Mouse (Mus musculus) heart, postnatal 0 days (tissue): ENCODE measurements around the gene Nudt15. TPM values are rescaled to one million over a fixed set of nuclear protein-coding genes. Genes with fewer than 3 reads are reported as not detected.

Experiments used
- ATAC-seq: fragments of 200-750 bp; cut with Nextera tagmentation; 2 replicates; pipeline ENCODE4 v1.8.0; 2017; ENCODE audit warnings: low read depth, moderate number of reproducible peaks, moderate library complexity; ENCODE audit not compliant: insufficient read depth
- DNase-seq: peaks from one replicate; pipeline ENCODE4 v3.0.0-alpha.2; 2016; ENCODE audit warnings: low spot score
- H3K27ac ChIP-seq: fragments of 300-500 bp; sonication (generic); 2 replicates; pipeline ENCODE4 v1.5.1; 2014; ENCODE audit warnings: low read depth, mild to moderate bottlenecking
- H3K27me3 ChIP-seq: fragments of 300-500 bp; sonication (generic); 2 replicates; pipeline ENCODE4 v1.6.1; 2014; ENCODE audit warnings: low read length, mixed read lengths; ENCODE audit not compliant: control insufficient read depth, insufficient read depth
- H3K36me3 ChIP-seq: fragments of 300-500 bp; sonication (generic); replicated peaks from 2 replicates; pipeline ENCODE4 v1.6.1; 2014; ENCODE audit warnings: low read length, mixed read lengths; ENCODE audit not compliant: control insufficient read depth, insufficient read depth
- H3K4me1 ChIP-seq: fragments of 300-500 bp; sonication (generic); 2 replicates; pipeline ENCODE4 v1.6.1; 2014; ENCODE audit warnings: antibody characterized with exemption; ENCODE audit not compliant: control insufficient read depth, insufficient read depth
- H3K4me2 ChIP-seq: fragments of 300-500 bp; sonication (generic); 2 replicates; pipeline ENCODE4 v1.6.1; 2014; ENCODE audit warnings: low read depth, mild to moderate bottlenecking, low read length, moderate library complexity
- H3K4me3 ChIP-seq: fragments of 300-500 bp; sonication (generic); 2 replicates; pipeline ENCODE4 v1.5.1; 2014; ENCODE audit warnings: low read depth, low read length
- H3K9ac ChIP-seq: fragments of 300-500 bp; sonication (generic); replicated peaks from 2 replicates; pipeline ENCODE4 v1.6.1; 2014; ENCODE audit warnings: low read depth, low read length, mixed read lengths
- H3K9me3 ChIP-seq: fragments of 300-500 bp; sonication (generic); replicated peaks from 2 replicates; pipeline ENCODE4 v1.6.1; 2016; ENCODE audit warnings: low read length; ENCODE audit not compliant: control insufficient read depth
- CTCF ChIP-seq: IDR thresholded peaks from 2 replicates; pipeline ENCODE4 v1.5.1; 2016; ENCODE audit warnings: antibody characterized with exemption, control low read depth, low read depth
- EP300 ChIP-seq: IDR thresholded peaks from 2 replicates; pipeline ENCODE4 v1.6.1; 2016; ENCODE audit warnings: antibody characterized with exemption, low read depth
- WGBS: fragments of 180-500 bp; shearing (Covaris S2); extraction: QIAGEN DNeasy Blood & Tissue Kit; methylation state at CpG from one replicate; pipeline ENCODE4 v1.1.7; 2014; 5-methylcytosine and 5-hydroxymethylcytosine counted together
- polyA plus RNA-seq: library from polyadenylated mRNA; unstranded; fragments of >200 nt; fragmentation: Nextera tagmentation; extraction: Ambion mirVana; gene quantifications from 2 replicates; pipeline ENCODE4 v1.2.1, GENCODE M21; 2015
- total RNA-seq: library from RNA; depleted of rRNA; stranded (reverse); fragments of >200 nt; gene quantifications from 2 replicates; pipeline ENCODE4 v1.2.3, GENCODE M21; 2014; ENCODE audit warnings: low replicate concordance; rRNA removed

Nudt15 gene
- total and polyA plus RNA-seq, 2 experiments from 2014 or later: 1.8 to 4.7 TPM

DNA sequence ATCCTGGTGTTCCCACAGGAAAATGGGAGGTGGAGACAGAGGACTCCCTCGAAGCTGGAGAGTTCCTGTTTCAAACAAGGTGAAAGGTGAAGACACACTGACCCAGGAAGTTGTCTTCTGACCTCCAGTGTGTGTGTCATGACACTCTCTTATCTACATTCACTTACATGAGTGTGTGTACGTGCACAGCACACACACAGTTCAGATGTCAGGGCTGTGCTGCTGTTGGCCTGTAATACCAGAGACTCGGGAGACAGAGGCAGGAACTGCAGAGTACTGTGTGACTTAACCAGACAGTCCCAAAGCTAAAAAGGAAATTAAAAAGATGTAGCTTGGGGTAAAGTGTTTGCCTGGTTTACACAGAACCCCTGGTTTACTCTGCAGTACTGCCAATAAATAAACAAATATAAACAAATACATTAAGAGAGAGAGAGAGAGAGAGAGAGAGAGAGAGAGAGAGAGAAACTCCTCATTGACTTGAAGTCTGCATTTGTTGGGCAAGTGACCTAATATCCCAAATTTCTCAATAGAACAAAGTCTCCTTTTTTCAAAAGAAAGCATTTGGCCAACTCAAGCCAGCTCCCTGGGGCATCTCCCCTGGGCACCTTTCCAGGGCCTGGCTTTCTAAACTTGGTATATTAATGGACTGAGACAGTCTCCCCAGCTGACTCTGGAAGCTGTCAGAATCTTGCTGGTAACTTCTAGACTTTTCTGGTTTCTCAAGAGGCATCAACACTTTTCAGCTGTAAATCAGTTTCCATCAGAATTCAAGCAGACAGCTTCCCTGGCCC lies 74.2 kb downstream of the Nudt15 start:
- peak overlapping the region; percentile 24; the same call in 1 of the 2 replicates for H3K4me2 ChIP-seq

DNA sequence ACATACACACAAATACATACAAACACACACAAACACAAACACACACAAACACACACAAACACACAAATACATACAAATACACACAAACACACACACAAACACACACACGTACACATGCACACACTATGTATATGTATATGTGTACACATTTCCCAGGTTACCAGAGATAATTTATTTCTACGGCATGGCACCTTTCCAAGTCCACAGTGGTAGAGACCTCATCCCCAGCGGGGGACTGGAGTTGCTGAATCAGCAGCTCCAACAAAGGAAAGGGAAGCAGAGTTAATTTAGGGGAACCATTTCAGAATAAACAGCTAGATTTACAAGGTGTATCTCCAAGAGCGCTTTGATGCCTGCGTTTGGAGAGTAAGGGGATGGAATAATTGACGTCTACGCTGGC lies 75.8 kb downstream of the Nudt15 start:
- no peaks in the 10 kb centered on the region for H3K36me3 ChIP-seq

More for the DNA sequence above, 74.2 kb downstream of the Nudt15 start:
- TF ChIP-seq CTCF: no peak
- TF ChIP-seq EP300: no peak
- DNase-seq (no peak), ATAC-seq (no peak)
- Histone ChIP-seq H3K36me3 (no peaks in the 10 kb centered on the region), H3K4me3 (no peak overlapping the region), H3K9ac (no peak overlapping the region), H3K27me3 (no peaks in the 10 kb centered on the region), H3K27ac (peak overlapping the region; percentile 56), H3K4me1 (peaks cover 16% of the 10 kb centered on the region), H3K9me3 (no peaks in the 10 kb centered on the region)
- 39% methylated on average over 3 of the region's 3 CpGs for WGBS

DNA sequence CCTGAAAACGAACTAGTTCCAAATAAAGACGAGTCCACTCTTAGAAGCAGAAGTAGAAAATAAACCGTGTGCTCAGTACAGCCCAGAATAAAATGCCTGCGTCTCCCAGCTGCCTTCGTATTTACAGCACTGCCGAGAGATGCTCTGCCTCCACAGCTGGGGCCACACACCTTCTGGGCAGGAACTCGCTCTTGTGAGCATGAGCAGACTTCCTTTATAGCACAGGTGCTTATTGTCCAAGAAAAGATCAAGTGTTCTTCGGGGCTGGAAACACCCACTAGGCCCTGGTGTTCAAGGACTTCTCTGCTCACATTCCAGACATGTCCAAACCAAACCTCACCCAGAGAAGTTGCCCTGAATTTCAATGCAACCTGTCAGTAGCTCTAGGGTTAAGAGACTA lies 77.4 kb downstream of the Nudt15 start:
- no peak overlapping the region for H3K4me3 ChIP-seq
- H3K9ac ChIP-seq: no peak overlapping the region
- no peaks in the 10 kb centered on the region for H3K27me3 ChIP-seq
- peaks cover 16% of the 10 kb centered on the region for H3K4me1 ChIP-seq
- ATAC-seq: no peak
- DNase-seq: no peak
- H3K27ac ChIP-seq: no peak overlapping the region
- no peaks in the 10 kb centered on the region for H3K36me3 ChIP-seq
- no peak overlapping the region for H3K4me2 ChIP-seq
- no peaks in the 10 kb centered on the region for H3K9me3 ChIP-seq
- 67% methylated on average over 8 of the region's 8 CpGs for WGBS
- no peak for TF ChIP-seq EP300
- TF ChIP-seq CTCF: no peak

More for the DNA sequence above, 75.8 kb downstream of the Nudt15 start:
- no peak overlapping the region for H3K9ac ChIP-seq
- no peak overlapping the region for H3K4me3 ChIP-seq
- no peaks in the 10 kb centered on the region for H3K9me3 ChIP-seq
- H3K27me3 ChIP-seq: no peaks in the 10 kb centered on the region
- no peak overlapping the region for H3K27ac ChIP-seq
- no peak overlapping the region for H3K4me2 ChIP-seq
- WGBS: 70% methylated on average over 7 of the region's 7 CpGs
- TF ChIP-seq CTCF: no peak
- TF ChIP-seq EP300: no peak
- DNase-seq (no peak), ATAC-seq (no peak)
- peaks cover 16% of the 10 kb centered on the region for H3K4me1 ChIP-seq

DNA sequence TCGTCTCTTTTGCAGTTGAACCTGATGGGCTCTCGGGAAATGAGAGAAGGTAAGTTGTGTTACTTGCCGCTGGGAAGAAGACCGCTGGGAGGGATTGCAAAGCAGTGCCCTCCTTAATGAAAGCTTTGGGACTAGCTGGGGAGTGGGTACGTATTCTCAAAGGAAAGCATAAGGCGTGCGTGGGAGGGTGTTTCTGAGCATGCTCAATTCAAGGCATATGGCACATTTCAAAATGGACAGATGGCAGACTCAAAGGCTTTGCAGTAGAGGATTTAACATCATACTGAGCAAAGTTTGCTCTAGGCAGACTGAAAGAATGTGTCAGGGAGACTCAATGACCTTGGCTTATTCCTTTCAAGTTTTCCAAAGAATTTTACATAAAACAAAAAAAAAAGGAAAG lies 78.5 kb downstream of the Nudt15 start:
- H3K9me3 ChIP-seq: no peaks in the 10 kb centered on the region
- H3K27ac ChIP-seq: no peak overlapping the region
- no peak for DNase-seq
- TF ChIP-seq CTCF: no peak
- TF ChIP-seq EP300: no peak
- H3K36me3 ChIP-seq: no peaks in the 10 kb centered on the region
- H3K4me3 ChIP-seq: no peak overlapping the region
- 86% methylated on average over 7 of the region's 7 CpGs for WGBS
- H3K4me1 ChIP-seq: peaks cover 7% of the 10 kb centered on the region; the same call in 1 of the 2 replicates
- H3K27me3 ChIP-seq: no peaks in the 10 kb centered on the region
- no peak overlapping the region for H3K9ac ChIP-seq
- H3K4me2 ChIP-seq: no peak overlapping the region
- no peak for ATAC-seq

Other genes with a start within 250 kb of the Nudt15 start
- 7.7 and 12.3 TPM in 2 replicates for gene Rb1, start 222.4 kb downstream of the Nudt15 start, total RNA-seq
- 9.1 and 10.5 TPM in 2 replicates for gene Rb1, start 222.4 kb downstream of the Nudt15 start, polyA plus RNA-seq
- 388 and 470 TPM in 2 replicates for gene Itm2b, start 163.0 kb downstream of the Nudt15 start, total RNA-seq
- gene Itm2b, start 163.0 kb downstream of the Nudt15 start, polyA plus RNA-seq: 907 and 943 TPM in 2 replicates
- 17.4 and 17.5 TPM in 2 replicates for gene Med4, start 38.2 kb downstream of the Nudt15 start, total RNA-seq
- 36.1 and 40.2 TPM in 2 replicates for gene Med4, start 38.2 kb downstream of the Nudt15 start, polyA plus RNA-seq
- gene Sucla2, start 22.9 kb downstream of the Nudt15 start, total RNA-seq: 229 and 249 TPM in 2 replicates
- 449 TPM in 2 replicates for gene Sucla2, start 22.9 kb downstream of the Nudt15 start, polyA plus RNA-seq
- gene Gm21750, start 113.0 kb upstream of the Nudt15 start, total RNA-seq: not detected in 2 replicates
- not detected in 2 replicates for gene Gm21750, start 113.0 kb upstream of the Nudt15 start, polyA plus RNA-seq